Mouse (Mus musculus): Measurements from ENCODE around the gene Chmp1a.

GRCm38 (mm10) chr8:123156070-123156773 is 56.3 kb downstream of the Chmp1a start:
- TF ChIP-seq CTCF (IDR thresholded peaks at IDR 0.05; ENCODE audit: low read depth, low read length) (no peak), POLR2A (IDR thresholded peaks at IDR 0.05; ENCODE audit: insufficient read depth, low read length) (no peak)

Measured in ES-Bruce4 (cell line).